Mouse (Mus musculus) effector memory CD4-positive, alpha-beta T cell, adult 5 months (primary cell): Measurements from ENCODE around the gene Gas1. TPM values are rescaled to one million over a fixed set of nuclear protein-coding genes. Genes with fewer than 3 reads are reported as not detected.

Experiments
- polyA plus RNA-seq: library from polyadenylated mRNA; unstranded; fragments of 100-300 nt; shearing (Covaris generic); gene quantifications from one replicate; pipeline ENCODE4 v1.2.1, GENCODE M21; 2017

Gas1 gene
- not detected for polyA plus RNA-seq

DNA sequence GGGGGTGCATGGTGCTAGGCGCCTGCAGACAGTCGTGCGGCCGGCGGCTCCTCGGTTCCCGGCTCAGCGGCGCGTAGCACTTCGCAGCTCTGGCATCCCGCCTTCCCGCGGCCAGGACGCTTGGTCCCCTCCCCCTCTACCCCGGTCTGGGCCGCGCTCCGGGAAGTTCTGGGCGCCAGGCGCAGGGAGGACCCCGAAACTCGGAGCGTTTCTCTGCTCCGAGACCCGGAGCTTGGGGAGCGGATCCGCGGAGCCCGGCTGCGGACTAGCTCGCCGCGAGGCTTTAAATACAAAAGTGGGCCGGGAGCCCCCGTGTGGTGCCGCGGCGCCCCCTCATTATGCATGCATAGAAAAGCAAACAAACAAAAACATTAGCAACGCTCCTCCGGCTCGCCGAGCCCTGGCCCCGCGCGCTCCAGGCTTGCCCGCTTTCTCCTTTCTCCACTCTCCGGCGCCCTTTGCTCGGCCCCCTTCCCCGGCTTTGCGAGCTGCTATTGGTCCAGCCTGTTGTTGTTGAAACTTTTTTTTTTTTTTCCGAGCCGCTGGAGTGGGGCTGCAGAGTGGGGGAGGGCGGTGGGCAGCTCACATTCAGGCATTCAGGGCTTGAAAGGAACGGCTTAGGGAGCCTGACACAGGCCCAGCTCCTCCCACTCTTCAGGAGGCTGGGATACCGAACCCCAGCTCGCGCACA is at the start of gene Gas1:
Gene Gas1 (minus strand): TSS at position 260 of the 691 bp plus-strand sequence.

